ENCODE assay signal across 8 mouse cellular contexts in genomic region chr19:45048644-45049365, GRCm38 (mm10). TPM values are rescaled to one million over a fixed set of nuclear protein-coding genes. Genes with fewer than 3 reads are reported as not detected.
DNase-seq lines count a peak whose midpoint lies in the region; ATAC-seq and TF ChIP-seq lines count a peak whose summit lies in the region.

No protein-coding gene starts in this region.

- no peak for TF ChIP-seq POLR2A in spleen, adult 2 months (IDR thresholded peaks at IDR 0.05; ENCODE audit: low read depth, low read length)

- no peak for TF ChIP-seq EP300 in stomach, postnatal 0 days (optimal IDR thresholded peaks at IDR 0.05)

- peak overlapping the region; percentile 99 for H3K27ac ChIP-seq in gastrocnemius, adult 2 months
- peak overlapping the region; percentile 96 for H3K27ac ChIP-seq in spleen, adult 2 months (ENCODE audit: insufficient read depth, low read length)
- H3K27ac ChIP-seq in limb, embryonic 15.5 days = peak overlapping the region; percentile 96
- peak overlapping the region; percentile 98 for H3K27ac ChIP-seq in stomach, postnatal 0 days (replicated peaks)

- H3K4me1 ChIP-seq in spleen, adult 2 months (ENCODE audit: control insufficient read depth, insufficient read depth, insufficient read length) = peaks cover 15% of the 10 kb centered on the region
- peaks cover 31% of the 10 kb centered on the region for H3K4me1 ChIP-seq in limb, embryonic 15.5 days
- 0 out of 2 replicates have a peak, but pooled peaks cover 3% of the 10 kb centered on the region for H3K4me1 ChIP-seq in stomach, postnatal 0 days (replicated peaks; ENCODE audit: control insufficient read depth, insufficient read depth)

- intact Hi-C loops in gastrocnemius, adult 2 months (cut with DNase I) = no loop called here

- no peaks in the 10 kb centered on the region; the same call in 1 of the 2 replicates for H3K27me3 ChIP-seq in spleen, adult 2 months (ENCODE audit: control insufficient read depth, insufficient read depth, low read length)
- H3K27me3 ChIP-seq in limb, embryonic 15.5 days = peaks cover 24% of the 10 kb centered on the region
- no peaks in the 10 kb centered on the region for H3K27me3 ChIP-seq in stomach, postnatal 0 days (ENCODE audit: control insufficient read depth, insufficient read depth, low read length)

- TF ChIP-seq CTCF in gastrocnemius, adult 2 months (IDR thresholded peaks at IDR 0.05) = no peak
- TF ChIP-seq CTCF in spleen, adult 2 months (IDR thresholded peaks at IDR 0.05; ENCODE audit: extremely low read depth, insufficient read depth, insufficient read length, insufficient replicate concordance) = no peak
- TF ChIP-seq CTCF in stomach, postnatal 0 days (IDR thresholded peaks at IDR 0.05; ENCODE audit: low read depth) = no peak

- peak overlapping the region; percentile 50 for H3K9ac ChIP-seq in limb, embryonic 15.5 days
- H3K9ac ChIP-seq in stomach, postnatal 0 days (ENCODE audit: low read length) = peak overlapping the region; percentile 70

- DNase-seq in gastrocnemius, adult 2 months = peak; percentile 33
- no peak for DNase-seq in gastrocnemius, postnatal 25 days
- no peak for DNase-seq in spleen, adult 2 months (ENCODE audit: low read depth in 1 of 2, low spot score in 2 of 2)
- no peak for DNase-seq in spleen, postnatal 4 days (ENCODE audit: low spot score in 2 of 2)
- no peak for DNase-seq in stomach, postnatal 0 days (ENCODE audit: low spot score)
- no peak for DNase-seq in frontal cortex, postnatal 10 days (ENCODE audit: low spot score in 2 of 2)
- DNase-seq in thymus, adult 18-20 months = no peak

- no peaks in the 10 kb centered on the region for H3K9me3 ChIP-seq in limb, embryonic 15.5 days
- no peaks in the 10 kb centered on the region for H3K9me3 ChIP-seq in stomach, postnatal 0 days (ENCODE audit: control insufficient read depth, low read length)

- H3K4me3 ChIP-seq in gastrocnemius, adult 2 months = peak overlapping the region; percentile 76
- peak overlapping the region; percentile 81; the same call in 1 of the 2 replicates for H3K4me3 ChIP-seq in spleen, adult 2 months (ENCODE audit: extremely low read depth, insufficient read depth, insufficient read length)
- H3K4me3 ChIP-seq in limb, embryonic 15.5 days = peak overlapping the region; percentile 57
- H3K4me3 ChIP-seq in stomach, postnatal 0 days (ENCODE audit: low read depth, low read length) = peak overlapping the region; percentile 51

- H3K36me3 ChIP-seq in spleen, adult 2 months (ENCODE audit: control insufficient read depth, insufficient read depth, low read length) = peaks cover 12% of the 10 kb centered on the region; the same call in 1 of the 2 replicates
- peaks cover 36% of the 10 kb centered on the region for H3K36me3 ChIP-seq in limb, embryonic 15.5 days
- peaks cover 14% of the 10 kb centered on the region; the same call in 1 of the 2 replicates for H3K36me3 ChIP-seq in stomach, postnatal 0 days (ENCODE audit: control insufficient read depth, insufficient read depth, low read length)

- 90% methylated on average over 12 of the region's 12 CpGs for WGBS in spleen, adult 2 months
- WGBS in limb, embryonic 15.5 days = 71% methylated on average over 12 of the region's 12 CpGs
- WGBS in stomach, postnatal 0 days = 71% methylated on average over 12 of the region's 12 CpGs

- ATAC-seq in limb, embryonic 15.5 days (ENCODE audit: insufficient number of reproducible peaks, low FRiP score, low TSS enrichment, low read depth) = no peak
- no peak for ATAC-seq in stomach, postnatal 0 days (ENCODE audit: low FRiP score, low TSS enrichment)

- H3K4me2 ChIP-seq in limb, embryonic 15.5 days = peak overlapping the region; percentile 87
- peak overlapping the region; percentile 77 for H3K4me2 ChIP-seq in stomach, postnatal 0 days (replicated peaks; ENCODE audit: low read depth)

RNA-seq across cellular contexts. Expression of gene Sfxn3, which starts 1.5 kb away (rescaled TPM):
- 10 to 100 TPM; 17.1 to 25.1 TPM for total RNA-seq in gastrocnemius, adult 2 months (2021)
- 10 to 100 TPM; 20.7 to 22.5 TPM for total RNA-seq in gastrocnemius, postnatal 25 days (2021)
- polyA plus RNA-seq in spleen, adult 2 months (2012; rRNA removed) = 23.9 and 25.9 TPM in 2 replicates
- 33.8 and 36.9 TPM in 2 replicates for polyA plus RNA-seq in limb, embryonic 15.5 days (2015; fragmentation: Nextera tagmentation; extraction: Ambion mirVana)
- 26.7 and 29.7 TPM in 2 replicates for polyA plus RNA-seq in stomach, postnatal 0 days (2015; fragmentation: Nextera tagmentation; extraction: Ambion mirVana)

RNA-seq across cellular contexts. Expression of gene Pdzd7, which starts 3.3 kb away (rescaled TPM):
- 1 to 10 TPM; 5.9 to 6.8 TPM for total RNA-seq in gastrocnemius, adult 2 months (2021)
- 1 to 10 TPM; 5.4 to 5.9 TPM for total RNA-seq in gastrocnemius, postnatal 25 days (2021)
- 0.04 and 0.09 TPM in 2 replicates for polyA plus RNA-seq in spleen, adult 2 months (2012; rRNA removed)
- polyA plus RNA-seq in limb, embryonic 15.5 days (2015; fragmentation: Nextera tagmentation; extraction: Ambion mirVana) = 0.16 and 0.37 TPM in 2 replicates
- 0.33 TPM in 2 replicates for polyA plus RNA-seq in stomach, postnatal 0 days (2015; fragmentation: Nextera tagmentation; extraction: Ambion mirVana)

RNA-seq across cellular contexts. Expression of gene Kazald1, which starts 26.2 kb away (rescaled TPM):
- total RNA-seq in gastrocnemius, adult 2 months (2021) = 1 to 10 TPM; 4.2 to 5.9 TPM
- total RNA-seq in gastrocnemius, postnatal 25 days (2021) = 1 to 10 TPM; 5.4 to 6.3 TPM
- polyA plus RNA-seq in spleen, adult 2 months (2012; rRNA removed) = 63.8 and 81.4 TPM in 2 replicates
- polyA plus RNA-seq in limb, embryonic 15.5 days (2015; fragmentation: Nextera tagmentation; extraction: Ambion mirVana) = 38.5 and 60.8 TPM in 2 replicates
- 3.0 and 3.8 TPM in 2 replicates for polyA plus RNA-seq in stomach, postnatal 0 days (2015; fragmentation: Nextera tagmentation; extraction: Ambion mirVana)

RNA-seq across cellular contexts. Expression of gene Lzts2, which starts 34.6 kb away (rescaled TPM):
- total RNA-seq in gastrocnemius, adult 2 months (2021) = 10 to 100 TPM; 21.0 to 29.3 TPM
- 10 to 100 TPM; 19.2 to 22.9 TPM for total RNA-seq in gastrocnemius, postnatal 25 days (2021)
- polyA plus RNA-seq in spleen, adult 2 months (2012; rRNA removed) = 23.3 and 25.9 TPM in 2 replicates
- 66.8 and 68.3 TPM in 2 replicates for polyA plus RNA-seq in limb, embryonic 15.5 days (2015; fragmentation: Nextera tagmentation; extraction: Ambion mirVana)
- polyA plus RNA-seq in stomach, postnatal 0 days (2015; fragmentation: Nextera tagmentation; extraction: Ambion mirVana) = 40.1 and 45.0 TPM in 2 replicates

RNA-seq across cellular contexts. Expression of gene Mrpl43, which starts 42.6 kb away (rescaled TPM):
- 10 to 100 TPM; 31.0 to 42.5 TPM for total RNA-seq in gastrocnemius, adult 2 months (2021)
- 10 to 100 TPM; 32.8 to 36.4 TPM for total RNA-seq in gastrocnemius, postnatal 25 days (2021)
- polyA plus RNA-seq in spleen, adult 2 months (2012; rRNA removed) = 53.1 and 85.2 TPM in 2 replicates
- 62.5 and 65.1 TPM in 2 replicates for polyA plus RNA-seq in limb, embryonic 15.5 days (2015; fragmentation: Nextera tagmentation; extraction: Ambion mirVana)
- polyA plus RNA-seq in stomach, postnatal 0 days (2015; fragmentation: Nextera tagmentation; extraction: Ambion mirVana) = 67.2 and 67.3 TPM in 2 replicates
